Mouse (Mus musculus) C2C12 (cell line): ENCODE results near the gene Spem2.

Experiments
- CEBPB ChIP-seq: IDR thresholded peaks from one replicate; pipeline ENCODE4 v1.6.1; 2011; ENCODE audit warnings: low read depth, mild to moderate bottlenecking, control low read depth, moderate library complexity
- CTCF ChIP-seq: IDR thresholded peaks from one replicate; pipeline ENCODE4 v1.5.1; 2011; ENCODE audit not compliant: control insufficient read depth, insufficient read depth, insufficient read length
- MAX ChIP-seq: IDR thresholded peaks from one replicate; pipeline ENCODE4 v1.6.1; 2011; ENCODE audit warnings: mild to moderate bottlenecking, control low read depth
- MYOD1 ChIP-seq: IDR thresholded peaks from one replicate; pipeline ENCODE4 v1.6.1; 2011; ENCODE audit warnings: low read depth; ENCODE audit not compliant: control insufficient read depth, insufficient read length
- MYOG ChIP-seq: IDR thresholded peaks from one replicate; pipeline ENCODE4 v1.6.1; 2011; ENCODE audit not compliant: control insufficient read depth, insufficient read length; ENCODE audit errors: extremely low read depth
- USF1 ChIP-seq: IDR thresholded peaks from one replicate; pipeline ENCODE4 v1.6.1; 2011; ENCODE audit warnings: low read depth, mild to moderate bottlenecking, control low read depth, moderate library complexity

- TF ChIP-seq CTCF, result no peak
- no peak for TF ChIP-seq USF1
- TF ChIP-seq MYOG, result no peak
- TF ChIP-seq CEBPB, result no peak
- TF ChIP-seq MYOD1, result no peak
- no peak for TF ChIP-seq MAX
Measured at GRCm38 (mm10) chr11:69795983-69796435, 22.3 kb downstream of the Spem2 start.
